Mouse (Mus musculus) thymus, postnatal 25 days (tissue): ENCODE measurements at regions not wholly inside any gene's neighbourhood (a gene's known extent, or its start where the extent isn't known, plus 50 kb on each side); places are given as distances from the start of the nearest gene placed in this dataset.
"Not testable (repeated sequence)": the region's sequence is repeated elsewhere in the genome, so short reads cannot be mapped to it uniquely, and the experiment has no call there.

Experiments
- DNase-seq: peaks from one replicate; pipeline ENCODE4 v3.0.0; 2022

DNA sequence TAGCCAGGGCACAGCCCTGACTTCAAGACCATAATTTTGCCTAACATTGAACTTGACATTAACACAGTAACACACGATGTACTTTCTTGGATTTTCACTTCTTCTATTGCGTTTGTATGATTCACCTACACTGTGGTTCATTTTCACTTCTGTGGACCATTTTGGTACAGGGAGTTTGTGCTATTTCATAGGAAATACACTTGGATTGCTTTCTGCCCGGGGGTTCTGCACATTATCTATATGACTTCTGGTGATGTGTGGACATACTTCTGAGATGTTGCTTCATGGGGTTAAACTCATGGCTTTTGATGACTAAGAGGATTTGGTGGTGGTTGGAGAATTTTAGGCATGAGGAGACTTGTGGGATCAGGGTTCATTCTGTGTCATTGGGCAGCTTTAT lies 640.4 kb upstream of the Gm19410 start:
- no peak for DNase-seq

DNA sequence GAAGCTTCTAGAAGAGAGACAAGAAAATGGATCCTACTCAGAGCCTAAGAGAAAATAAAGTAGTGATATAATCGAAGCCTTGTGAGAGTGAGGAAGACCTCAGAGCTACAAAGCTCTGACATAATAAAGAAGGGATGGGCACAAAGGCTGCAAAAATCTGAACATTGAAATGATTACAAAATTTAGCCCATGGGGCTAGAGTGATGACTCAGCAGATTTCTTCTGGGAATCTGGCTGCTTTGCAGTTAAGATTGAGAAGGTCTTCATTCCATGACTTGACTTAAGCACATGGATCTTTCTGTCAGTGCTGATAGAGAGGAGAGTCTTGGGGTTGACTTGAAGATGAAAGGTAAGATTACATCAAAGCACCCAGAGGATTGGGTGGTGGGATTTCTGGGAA lies 633.3 kb upstream of the Gm19410 start:
- DNase-seq: no peak

DNA sequence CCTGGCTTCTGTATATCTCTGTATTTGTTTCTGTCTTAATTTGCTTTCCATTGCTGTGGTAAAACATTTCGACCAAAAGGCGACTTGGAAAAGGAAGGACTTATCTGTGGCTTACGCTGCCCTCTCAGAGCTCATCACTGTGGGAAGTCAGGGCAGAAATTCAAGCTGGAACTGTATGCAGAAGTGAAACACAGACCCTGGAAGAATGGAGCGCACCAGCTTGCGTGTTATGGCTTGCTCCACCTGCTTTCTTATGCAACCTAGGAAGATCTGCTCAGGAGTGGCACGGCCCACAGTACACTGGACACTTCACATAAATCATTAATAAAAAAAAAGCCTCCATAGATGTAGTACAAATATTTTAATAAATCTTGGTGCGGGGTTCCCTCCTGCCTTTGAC lies 630.0 kb upstream of the Gm19410 start:
- DNase-seq: no peak

DNA sequence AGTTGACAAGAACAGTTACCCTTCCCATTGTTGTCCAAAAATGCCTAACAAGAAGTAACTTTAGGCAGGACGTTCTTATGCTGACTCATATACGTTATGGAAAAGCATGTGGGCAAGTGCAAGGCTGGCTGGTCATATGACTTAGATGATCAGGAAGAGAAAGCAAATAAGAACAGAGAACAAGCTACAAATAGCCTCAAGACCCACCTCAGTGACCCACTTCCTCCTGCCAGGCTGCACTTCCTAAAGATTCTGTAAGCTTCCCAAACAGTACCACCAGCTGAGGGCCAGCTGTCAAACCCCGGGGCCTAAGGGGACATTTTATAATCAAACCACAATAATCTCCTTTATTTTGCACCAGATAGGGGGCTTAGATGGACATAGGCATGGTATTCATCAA lies 628.9 kb upstream of the Gm19410 start:
- DNase-seq: no peak

DNA sequence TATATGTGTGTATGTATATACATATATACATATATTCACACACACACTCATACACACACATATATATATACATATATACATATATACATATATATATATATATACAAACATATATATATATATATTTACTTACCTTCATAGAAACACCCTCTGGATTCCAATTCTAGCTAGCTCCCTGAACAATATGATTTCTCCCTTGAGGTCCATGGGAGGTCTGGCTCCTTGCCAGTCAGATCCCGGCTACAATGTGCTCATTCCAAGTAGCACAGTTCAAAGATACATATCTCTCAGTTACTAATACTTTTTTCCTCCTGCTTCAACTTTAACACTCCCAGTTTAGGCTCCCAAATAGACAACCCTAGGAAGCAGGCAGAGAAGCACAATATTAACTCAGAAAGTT lies 624.8 kb upstream of the Gm19410 start:
- DNase-seq: no peak

DNA sequence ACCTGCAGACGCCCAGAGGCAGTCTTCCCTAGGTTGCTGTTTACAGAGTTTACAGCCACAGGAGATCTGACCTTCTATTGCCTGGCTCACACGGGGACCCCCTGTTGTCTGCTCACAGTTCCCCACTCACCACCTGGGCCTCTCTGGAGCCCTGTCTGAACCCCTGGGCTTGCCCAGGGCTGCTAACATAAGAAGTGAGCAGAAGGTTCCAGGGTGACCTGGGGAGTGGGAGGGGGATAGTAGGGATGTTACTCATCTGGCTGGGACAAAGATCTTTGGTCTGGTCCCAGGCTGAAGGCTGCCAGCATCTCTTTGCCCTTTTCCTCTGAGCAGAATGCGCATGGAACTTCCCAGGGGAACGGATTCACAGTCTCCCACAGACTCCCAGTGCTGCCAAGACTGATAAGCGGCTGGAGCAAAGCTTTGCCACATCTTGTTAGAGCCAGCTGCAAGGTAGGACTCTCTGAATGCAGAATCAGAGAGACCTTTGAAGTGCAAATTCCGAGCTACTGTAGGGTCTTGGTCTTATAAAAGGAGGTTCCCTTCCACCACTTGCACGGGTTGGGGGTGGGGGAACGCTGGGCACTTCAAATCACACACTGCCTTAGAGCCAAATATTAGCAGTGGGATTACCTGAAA lies 622.5 kb upstream of the Gm19410 start:
- DNase-seq: no peak

DNA sequence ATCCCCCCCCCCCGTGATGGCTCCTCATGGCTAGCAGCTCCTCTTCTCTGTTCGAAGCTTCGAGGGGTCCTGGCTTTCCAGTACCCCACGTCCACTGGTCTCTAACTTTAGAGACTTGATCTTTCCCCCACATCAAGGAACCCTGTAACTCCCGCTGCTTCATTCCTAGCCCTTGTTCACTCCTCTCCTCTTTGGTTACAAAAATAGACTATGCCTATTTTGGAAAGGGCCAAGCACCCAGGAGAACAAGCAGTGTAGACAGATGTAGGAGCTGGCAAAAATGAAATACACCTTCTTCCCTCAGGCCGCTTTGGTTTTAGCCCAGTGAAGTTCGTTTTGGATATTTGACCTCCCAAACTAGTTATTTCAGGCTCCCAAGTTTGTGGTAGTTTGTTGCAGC lies 621.9 kb upstream of the Gm19410 start:
- DNase-seq: no peak

DNA sequence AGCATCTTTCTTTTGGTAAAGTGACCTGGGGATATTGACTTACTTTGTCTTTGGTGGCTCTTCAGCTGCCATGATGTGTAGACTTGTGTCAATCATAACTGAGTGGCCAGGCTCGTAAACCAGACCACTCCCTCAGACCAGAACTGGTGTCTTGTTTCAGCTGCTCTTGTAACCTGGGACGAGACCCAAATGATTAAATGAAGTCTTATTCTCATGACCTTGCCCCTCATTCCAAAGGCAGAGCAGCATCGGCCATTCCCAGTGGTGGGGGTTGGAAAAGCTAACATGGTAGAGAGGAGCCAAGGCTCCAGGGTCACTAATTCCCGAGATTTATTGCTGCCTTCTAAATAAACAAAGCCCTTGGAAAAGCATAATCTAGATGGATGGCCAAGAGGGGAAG lies 621.2 kb upstream of the Gm19410 start:
- DNase-seq: no peak

DNA sequence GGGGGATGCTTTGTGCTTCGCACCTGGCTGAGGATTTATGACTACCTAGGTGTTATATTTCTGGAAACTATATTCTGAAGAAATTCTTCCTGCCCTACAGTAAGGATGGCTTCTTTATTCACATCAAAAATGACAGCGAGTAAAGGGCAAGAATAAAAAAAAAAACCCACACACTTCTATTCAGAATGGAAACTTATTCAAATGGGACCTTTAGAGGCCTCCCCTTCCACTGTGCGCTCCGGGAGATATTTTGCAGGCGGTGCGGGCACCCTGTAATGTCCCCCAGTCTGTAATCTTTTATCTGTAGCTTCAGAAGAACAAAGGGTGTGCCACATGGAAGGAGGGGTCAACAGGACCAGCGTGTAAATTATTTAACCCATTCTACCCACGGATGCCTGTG lies 618.1 kb upstream of the Gm19410 start:
- no peak for DNase-seq

DNA sequence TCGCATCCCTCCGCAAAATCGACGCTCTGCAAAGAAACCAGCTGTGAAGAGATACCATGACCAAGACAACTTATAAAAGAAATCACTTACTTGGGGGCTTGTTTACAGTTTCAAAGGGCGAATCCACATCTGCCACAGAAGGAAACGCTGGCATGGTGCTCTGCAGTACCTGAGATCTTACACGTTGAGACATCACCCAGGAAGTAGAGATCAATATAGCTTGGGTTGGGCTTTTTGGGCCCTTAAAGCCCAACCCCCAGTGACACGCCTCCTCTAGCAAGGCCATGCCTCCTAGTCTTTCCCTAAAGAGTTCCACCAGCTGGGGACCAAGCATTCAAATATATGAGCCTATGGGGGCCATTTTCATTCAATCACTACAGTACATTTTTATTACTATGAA lies 617.6 kb upstream of the Gm19410 start:
- no peak for DNase-seq

DNA sequence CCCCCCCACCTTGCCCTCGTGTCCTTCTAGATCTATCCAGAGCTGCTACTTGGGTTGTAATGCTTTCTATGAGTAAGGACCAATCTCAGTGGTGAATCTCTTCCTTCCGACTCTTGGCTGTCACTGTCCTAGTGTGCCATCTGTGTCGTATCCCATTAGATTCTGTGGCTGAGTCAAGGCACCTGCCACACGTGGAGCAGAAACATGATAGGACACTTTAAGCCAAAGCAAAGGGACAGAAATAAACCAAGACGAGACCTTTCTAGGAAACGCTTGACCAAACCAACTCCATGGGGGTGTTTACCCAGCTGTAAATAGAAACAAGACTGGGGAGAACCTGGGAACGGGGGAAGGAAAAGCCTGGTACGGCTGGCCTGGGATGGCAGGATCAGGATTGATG lies 613.0 kb upstream of the Gm19410 start:
- no peak for DNase-seq

DNA sequence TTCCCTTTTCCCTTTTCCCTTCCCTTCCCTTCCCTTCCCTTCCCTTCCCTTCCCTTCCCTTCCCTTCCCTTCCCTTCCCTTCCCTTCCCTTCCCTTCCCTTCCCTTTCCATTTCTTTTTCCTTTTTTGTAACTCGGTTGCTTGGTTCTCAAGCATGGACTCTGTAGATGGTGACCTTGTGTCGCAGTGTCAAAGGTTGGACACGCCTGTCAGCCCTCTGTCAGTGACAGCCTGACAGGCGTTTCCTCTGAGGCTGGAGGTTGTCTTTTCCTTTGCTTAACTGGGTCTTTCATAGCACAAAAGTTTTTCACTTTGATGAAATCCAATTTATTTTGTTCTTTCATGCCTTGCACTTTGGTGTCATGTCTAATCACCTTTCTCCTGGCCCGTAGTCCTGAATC lies 609.3 kb upstream of the Gm19410 start:
- DNase-seq: no peak

DNA sequence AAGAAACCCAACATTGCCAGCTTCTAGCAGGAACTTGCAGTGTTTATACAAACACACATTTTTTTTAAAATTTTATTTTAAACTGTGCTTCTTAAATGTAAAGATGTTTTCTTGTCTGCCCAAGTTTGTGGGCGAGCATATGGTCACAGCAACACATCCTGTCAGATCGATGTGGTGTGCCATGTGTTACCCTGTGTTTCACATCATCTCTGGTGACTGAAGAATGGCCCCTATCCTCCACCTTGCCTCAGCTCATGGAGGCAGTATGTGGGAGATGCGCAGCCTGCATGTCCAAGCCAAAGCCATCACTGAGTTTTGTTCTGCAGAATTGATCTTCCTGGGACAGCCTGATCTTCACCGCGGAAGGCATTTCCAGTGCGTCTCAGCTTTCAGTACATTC lies 607.9 kb upstream of the Gm19410 start:
- DNase-seq: no peak

DNA sequence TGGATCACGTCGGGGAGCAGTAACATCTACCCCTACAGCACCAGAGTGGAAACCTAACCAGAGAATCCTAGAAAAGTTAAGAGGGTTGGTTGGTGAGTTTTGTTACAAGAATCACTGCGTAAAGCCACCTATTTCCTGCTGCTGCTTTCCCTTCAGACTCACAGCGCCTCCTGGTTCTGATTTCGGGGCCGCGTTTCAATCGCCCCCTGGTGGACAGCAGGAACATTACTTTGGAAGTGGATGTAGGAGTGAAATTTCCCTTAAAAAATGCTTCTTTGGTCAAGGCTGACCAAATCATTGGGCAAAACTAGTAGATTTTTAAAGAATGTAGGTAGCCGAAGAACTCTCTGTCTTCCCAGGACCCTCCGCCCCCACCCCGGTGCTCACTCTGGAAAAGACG lies 606.3 kb upstream of the Gm19410 start:
- DNase-seq: peak; percentile 72

DNA sequence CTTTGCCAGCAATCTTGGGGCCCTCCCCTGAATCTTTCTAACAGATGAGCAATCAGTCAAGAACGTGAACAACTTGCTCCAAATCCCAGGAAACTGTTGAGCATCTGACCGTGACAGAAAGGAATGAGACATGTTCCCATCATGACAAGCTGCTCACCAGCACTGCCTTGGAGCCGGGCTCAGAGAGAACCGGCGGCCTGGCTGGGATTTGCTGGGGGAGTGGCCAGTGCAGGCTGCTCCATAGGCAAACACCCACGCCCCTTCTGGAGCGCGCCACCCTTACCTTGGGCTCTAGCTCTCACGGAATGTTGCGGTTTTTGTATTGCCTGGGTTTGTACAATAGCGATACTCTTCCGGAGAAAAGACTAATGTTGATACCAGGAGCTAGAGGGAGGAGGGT lies 605.4 kb upstream of the Gm19410 start:
- no peak for DNase-seq

DNA sequence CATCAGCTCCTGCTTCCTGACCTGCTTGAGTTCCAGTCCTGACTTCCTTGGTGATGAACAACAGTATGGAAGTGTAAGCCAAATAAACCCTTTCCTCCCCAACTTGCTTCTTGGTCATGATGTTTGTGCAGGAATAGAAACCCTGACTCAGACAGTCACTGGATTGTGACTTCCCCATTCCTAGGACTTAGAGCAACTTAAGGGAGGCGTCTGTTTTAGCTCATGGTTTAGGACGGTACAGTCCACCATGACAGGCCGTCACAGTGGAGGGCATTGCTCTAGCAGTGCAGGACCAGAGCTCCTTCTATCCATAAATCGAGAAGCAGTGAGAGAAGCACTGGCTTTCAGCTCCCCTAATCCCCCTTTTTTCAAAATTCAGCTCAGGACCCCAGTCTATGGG lies 603.4 kb upstream of the Gm19410 start:
- not testable (repeated sequence) for DNase-seq

DNA sequence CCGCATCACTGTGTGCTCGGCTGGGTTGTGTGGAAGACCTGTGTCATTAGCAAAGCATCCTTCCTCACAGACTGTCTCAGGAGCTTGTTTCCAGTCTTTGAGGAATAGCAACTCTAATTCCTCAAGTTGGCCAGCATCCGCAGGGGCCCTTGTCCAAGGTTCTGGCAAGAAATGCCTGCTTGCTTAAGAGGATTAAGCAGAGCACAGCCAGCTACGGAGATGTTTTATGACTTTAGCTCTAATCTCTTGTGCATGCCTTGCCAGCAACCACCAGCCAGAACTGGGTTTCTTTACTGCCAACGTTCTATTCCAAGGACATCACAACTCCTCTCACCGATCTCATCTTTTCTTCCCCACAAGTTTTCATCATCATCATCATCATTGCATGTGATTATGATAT lies 599.0 kb upstream of the Gm19410 start:
- no peak for DNase-seq

DNA sequence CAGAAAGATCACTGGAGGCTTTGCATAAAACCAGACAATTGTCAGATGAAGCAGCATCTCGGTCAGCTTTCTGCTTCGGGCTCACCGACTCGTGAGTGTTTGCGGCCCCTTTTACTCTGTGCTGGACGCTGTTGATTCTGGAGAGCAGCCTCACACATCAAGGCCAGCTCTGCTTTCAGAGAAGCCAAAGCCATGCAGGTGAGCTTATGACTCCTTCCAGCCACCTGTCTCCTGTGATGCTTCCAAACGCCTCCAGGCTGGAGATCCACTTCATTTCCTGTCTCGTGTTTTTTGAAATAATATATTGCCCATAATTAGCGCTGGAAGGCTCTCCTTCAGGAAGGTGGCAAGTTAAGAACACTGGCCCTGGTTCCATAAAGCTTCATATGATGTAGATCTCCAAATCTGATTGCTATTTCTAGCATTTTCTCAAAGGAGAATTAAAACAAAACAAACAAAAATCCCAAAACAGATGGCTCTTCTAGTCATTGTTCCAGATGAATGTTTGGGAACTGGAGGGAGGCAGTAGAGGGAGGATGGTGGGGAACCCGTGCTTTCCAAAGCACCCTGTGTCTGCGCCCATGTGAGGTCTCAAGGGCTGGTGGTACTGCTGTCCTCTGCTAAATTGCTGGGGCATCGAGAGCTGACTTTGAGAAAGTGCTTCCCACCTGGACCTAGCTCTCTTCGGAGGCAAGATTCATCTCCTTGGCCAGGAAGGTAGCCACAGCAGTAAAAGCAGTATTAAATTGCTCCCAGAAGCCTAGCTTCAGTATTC lies 593.9 kb upstream of the Gm19410 start:
- DNase-seq: no peak

DNA sequence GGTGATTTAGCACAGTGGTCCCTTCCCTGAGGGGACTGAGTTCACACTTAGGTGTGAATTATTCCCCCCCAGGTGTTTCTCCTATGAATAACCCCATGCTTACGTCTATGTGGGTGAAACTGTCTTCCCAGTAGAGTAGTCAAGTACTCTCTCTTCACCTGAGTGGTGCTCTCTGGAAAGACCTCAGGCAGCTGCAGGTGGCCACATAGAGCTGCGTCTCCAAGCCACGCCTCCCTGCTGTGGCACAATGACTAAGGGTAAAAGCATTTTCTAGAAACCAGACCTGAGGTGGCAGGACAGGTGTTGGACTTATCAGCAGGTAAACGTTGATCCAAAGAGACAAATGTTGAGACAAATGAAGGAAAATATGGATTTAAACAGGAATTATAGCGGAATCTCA lies 588.3 kb upstream of the Gm19410 start:
- DNase-seq: no peak

DNA sequence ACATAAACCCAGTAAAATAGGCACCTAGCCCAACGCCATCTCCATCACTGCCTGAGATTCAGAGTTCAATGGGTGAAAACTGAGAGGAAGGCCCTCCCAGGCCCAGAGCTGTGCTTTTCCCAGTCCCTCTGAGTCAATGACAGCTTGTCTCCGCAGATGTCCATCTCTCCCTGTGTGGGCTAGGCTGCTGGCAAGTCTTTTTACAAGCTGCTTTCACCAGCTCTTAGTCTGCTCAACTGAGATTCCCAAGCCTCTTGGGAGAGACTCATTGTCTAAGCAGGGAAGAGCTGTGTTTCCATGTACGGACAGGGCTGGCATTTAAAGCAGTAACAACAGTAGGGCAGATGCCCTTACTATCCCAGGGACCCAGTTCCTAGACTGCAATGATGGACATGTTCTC lies 585.5 kb upstream of the Gm19410 start:
- no peak for DNase-seq

DNA sequence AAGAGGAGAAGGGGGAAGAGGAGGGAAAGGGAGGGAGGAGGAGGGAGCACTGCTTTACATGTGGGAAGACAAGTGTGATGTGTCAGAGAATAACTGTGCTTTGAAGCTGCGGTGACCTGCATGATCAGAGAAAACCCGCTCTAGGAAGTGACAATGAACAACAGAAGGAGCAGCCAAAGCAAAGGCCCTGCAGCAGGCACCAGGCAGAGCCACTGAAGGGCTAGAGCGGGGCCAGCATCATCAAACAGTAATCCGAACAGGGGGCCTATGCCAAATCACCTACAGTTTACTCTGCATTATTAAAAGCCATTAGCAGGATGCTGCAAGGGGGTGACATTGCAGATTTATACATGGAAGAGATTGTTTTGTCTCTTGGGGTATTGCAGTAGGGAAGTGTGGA lies 583.4 kb upstream of the Gm19410 start:
- peak; percentile 8 for DNase-seq

DNA sequence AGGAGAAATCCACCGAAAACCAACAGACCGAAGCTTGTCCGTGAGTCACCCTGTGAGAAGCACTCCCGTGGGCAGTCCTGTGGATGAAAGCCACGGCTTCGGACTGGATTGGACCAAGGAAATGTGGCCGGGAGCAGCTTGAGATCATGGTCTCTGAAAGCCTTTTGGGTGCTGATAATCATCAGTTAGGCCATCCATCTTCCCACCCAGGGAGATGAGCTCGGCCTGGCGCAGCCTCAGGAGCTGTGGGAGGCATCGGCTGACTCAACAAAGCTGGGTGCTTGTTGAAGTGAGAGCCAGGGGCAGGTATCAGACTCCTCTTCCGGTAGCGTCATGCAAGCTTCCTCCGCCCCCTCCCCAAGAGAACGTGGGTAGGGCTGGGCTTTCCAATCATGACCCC lies 582.2 kb upstream of the Gm19410 start:
- DNase-seq: no peak

DNA sequence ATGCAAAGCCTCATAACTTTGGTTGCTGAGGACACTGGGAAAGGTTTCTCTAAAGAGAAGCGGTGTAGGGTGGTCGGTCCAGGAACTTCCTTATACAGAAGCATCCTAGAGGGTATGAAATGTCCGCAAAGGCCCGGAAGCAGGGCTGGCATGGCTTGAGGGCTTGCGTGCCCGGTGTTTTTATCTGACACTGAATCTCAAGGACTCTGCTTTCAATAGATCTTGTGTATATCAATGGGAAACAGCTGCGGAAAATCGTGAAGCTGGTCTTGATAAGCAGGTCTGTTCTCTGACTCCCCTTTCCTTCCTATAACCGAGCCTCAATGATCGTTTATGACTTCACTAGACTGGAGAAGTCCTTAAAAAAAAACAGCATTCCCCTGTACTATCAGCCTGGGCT lies 580.4 kb upstream of the Gm19410 start:
- DNase-seq: no peak

DNA sequence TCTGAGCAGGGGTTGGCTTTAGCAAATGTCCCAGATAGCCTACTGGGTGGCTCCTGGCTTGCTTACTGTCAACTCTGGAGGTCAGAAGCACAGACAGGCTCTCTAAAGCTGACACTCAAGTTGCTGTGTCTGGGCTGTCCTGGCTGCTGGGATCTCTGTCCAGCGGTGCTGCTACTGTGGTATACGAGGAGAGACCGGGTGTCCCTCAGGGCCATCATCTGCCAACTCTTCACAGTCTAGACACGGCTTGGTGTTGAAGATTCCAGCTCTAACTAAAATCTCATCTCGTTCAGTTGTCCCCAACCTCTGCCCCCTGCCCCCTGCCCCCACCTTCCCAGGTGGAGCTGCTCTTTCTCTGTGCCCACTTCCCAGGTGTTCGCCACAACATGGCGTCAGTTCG lies 577.1 kb upstream of the Gm19410 start:
- DNase-seq: no peak

DNA sequence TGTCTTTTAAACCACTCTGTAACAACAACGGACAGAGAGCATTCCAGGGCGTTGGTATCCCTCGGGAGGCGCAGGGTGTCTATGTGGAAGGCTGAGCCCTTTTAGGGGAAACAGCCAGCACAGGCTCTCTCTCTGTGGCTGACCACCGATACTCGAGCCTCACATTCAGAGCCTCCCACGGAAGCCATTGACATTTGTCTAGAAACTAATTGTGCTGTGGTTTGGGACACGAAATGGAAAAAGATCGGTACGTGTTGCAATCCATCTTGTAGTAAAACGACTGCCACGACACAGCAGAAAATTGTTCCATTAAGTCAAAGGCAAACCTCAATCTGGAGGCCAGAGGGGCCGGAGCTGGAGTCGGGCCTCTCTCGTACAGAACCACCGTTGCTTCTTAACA lies 575.9 kb upstream of the Gm19410 start:
- DNase-seq: no peak
